Mouse (Mus musculus) adrenal gland, postnatal 4 days (tissue): ENCODE measurements around the gene Olfr91. TPM values are rescaled to one million over a fixed set of nuclear protein-coding genes. Genes with fewer than 3 reads are reported as not detected.
"Not testable (repeated sequence)": the region's sequence is repeated elsewhere in the genome, so short reads cannot be mapped to it uniquely, and the experiment has no call there.

ENCODE experiments used
- DNase-seq, 2 experiments: peaks; one replicate each; pipeline ENCODE4 v3.0.0; 2021 to 2022; ENCODE audit warnings: low spot score in 2 of 2, mixed read lengths in 2 of 2
- long read RNA-seq, 2 experiments: library from polyadenylated mRNA; stranded (forward); transcript quantifications; one replicate each; pipeline ENCODE4 v2.0.0; 2021
- total RNA-seq, 2 experiments: library from RNA; stranded (reverse); gene quantifications; 2 replicates each; pipeline ENCODE4 v1.2.3; 2021

The Olfr91 gene
- total RNA-seq: not detected
- long read RNA-seq, experiment 1: 0 reads
- long read RNA-seq, experiment 2: 0 reads

GRCm38 (mm10) chr17:37098178-37098577 is at the start of gene Olfr91:
TSS of gene Olfr91 (minus strand) at chr17:37098278.
- no peak for DNase-seq

GRCm38 (mm10) chr17:37131366-37131765 is 33.3 kb upstream of the Olfr91 start:
- not testable (repeated sequence) for DNase-seq

- no peak for DNase-seq
These were observed 21.9 kb upstream of the Olfr91 start, which contains the start of gene Olfr92 for GRCm38 (mm10) chr17:37119988-37120387. TSS of gene Olfr92 (minus strand) at chr17:37120088.

- no peak for DNase-seq
These were observed 4.8 kb downstream of the Olfr91 start for GRCm38 (mm10) chr17:37093289-37093688.

DNA sequence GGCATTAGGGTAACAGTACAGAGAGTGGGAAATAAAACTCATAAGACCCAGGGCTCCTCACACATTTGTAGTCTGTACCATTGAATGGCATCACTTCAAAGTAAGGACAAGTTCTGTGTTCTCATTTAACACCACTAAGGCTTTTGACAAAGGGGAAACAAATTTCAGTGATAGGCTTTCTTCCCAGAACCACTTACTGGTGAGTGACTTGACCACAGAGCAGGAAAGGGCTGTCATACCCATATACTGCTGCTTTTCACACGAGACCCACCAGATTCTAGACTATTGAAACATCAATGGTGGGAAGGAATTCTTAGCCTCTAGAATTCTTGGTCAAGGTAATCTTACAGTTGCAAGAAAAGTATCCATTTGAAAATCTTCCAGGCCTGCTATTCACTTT is 5.9 kb downstream of the Olfr91 start:
- DNase-seq: no peak

- DNase-seq: no peak
These were observed 9.7 kb downstream of the Olfr91 start, which contains the start of gene Olfr90 for GRCm38 (mm10) chr17:37088399-37088798. TSS of gene Olfr90 (minus strand) at chr17:37088499.

DNA sequence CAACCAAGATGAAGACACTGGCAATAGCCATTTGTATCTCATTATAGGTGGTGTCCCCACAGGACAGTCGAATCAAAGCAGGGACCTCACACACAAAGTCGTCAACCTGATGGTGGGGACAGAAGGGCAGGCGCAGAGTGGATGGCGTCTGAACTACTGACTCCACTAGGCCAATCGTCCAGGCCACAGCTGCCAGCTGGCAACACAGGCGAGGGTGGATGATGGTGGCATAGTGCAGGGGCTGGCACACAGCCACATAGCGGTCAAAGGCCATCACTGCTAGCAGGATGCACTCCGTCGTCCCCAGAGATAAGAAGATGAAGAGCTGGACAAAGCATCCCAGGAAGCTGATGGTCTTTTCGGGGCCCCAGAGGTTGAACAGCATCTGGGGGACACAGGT is 12.5 kb downstream of the Olfr91 start:
- DNase-seq: no peak

GRCm38 (mm10) chr17:37084632-37085031 is 13.4 kb downstream of the Olfr91 start:
- no peak for DNase-seq

DNA sequence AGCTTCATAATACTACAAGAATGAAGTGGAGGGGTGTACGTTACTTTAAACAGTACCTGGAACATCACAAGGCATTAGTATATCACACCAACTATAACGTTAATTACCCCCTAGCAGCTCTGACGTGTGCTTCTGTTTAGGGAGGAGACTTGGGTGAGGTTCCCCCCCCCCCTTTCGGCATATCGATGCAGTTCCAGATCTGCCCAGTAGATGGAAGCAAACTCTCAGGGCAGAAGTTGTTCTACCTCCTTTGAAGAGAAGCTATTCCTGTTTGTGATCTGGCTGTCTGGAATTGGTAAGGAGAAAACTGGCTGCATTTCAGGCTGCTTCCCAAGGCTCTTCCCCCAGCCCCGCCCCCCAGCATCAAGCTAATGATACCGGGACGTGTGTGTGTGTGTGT is 14.8 kb downstream of the Olfr91 start:
- peak in 1 of 2 experiments; percentile 22 for DNase-seq

DNA sequence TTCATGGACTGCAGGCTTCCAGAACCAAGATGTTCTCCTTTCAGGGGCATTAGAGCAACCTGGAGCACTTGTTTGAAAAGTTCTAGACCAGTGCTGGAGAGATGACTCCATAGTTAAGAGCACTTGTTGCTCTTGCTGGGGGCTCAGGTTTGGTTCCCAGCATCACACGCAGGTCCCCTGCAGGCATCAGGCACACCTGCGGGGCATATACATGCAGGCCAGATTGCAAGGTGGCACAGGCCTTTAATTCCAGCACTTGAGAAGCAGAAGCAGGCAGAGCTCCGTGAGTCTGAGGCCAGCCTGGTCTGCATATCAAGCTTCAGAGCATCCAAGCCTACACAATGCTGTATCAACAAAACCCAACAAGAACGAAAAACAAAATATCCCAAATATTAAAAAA is 16.4 kb downstream of the Olfr91 start:
- DNase-seq: no peak

DNA sequence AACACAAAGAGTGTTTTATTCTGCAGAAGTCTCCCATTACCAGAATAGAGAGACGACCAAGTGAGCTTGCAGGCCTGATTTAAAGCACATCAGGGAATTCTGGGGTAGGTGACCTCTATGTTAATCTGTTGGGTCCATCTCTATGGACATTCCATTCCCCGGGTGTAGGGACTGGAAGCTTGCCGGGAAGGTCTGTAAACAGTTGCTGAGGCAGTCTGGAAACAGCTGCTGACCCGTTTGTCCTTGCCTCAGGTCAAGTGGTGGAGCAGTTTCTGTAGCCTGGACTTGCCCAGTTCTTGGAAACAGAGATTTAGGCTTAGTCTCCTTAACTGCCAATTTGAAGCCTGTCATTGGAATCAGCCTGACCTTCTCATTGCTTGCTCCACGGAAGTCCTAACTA is 18.0 kb downstream of the Olfr91 start:
- DNase-seq: no peak

DNA sequence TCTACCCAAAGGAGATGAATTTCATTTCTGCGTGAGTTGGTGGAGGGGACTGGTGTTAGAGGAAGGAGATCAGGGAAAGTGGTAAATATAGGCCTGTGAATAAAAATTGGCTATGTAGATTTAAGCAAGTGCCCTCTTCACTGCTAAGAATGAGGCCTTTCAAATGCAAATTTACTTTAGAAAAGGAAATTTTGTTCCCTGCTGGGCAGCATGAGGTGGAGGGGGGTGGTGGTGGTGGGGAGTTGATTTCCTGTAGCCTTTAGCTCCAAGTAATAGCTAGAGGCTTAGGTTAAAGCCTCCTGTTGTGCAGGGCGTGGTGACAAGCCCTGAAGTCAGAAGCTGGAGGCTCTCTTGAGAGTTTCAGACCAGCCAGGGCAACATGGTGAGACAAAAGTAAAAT is 19.1 kb downstream of the Olfr91 start:
- no peak for DNase-seq

DNA sequence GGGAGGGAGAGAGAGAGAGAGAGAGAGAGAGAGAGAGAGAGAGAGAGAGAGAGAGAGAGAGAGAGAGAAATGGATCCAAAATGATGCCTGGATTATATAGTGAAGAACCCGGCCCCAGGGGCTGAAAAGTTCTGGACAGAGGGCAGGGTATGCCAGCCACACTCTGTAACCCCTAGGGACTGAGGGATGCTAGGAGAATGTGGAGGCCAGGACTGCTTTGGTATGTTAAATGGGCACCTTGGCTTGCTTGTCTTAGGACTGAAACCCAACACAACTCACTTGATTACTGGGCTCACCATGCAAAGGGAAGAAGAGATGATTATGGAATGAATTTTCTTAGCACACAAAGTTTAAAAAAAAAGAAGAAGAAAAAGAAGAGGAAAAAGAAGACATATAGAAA is 19.9 kb downstream of the Olfr91 start:
- no peak for DNase-seq

DNA sequence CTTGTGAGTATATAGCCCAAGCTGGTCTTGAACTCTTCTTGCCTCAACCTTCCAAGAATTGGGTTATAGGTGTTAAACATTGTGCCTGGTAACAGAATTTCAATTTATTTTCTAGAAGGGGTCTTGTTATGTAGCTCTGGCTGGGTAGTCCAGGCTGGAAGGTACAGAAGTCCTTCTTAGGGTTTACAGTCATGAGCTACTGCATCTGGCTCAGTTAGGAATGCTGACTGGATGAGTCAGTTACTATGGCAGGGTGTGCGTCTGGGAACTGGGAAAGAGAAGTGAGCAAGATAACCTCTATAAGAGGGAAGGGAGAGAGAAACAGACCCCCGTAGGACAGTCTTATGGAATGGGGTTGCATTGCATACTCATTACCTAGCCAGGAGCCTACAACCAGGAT is 22.3 kb downstream of the Olfr91 start:
- DNase-seq: no peak

- no peak for DNase-seq
These were observed 22.9 kb downstream of the Olfr91 start for GRCm38 (mm10) chr17:37075181-37075580.

GRCm38 (mm10) chr17:37072730-37073276 is 25.3 kb downstream of the Olfr91 start:
- DNase-seq: no peak

- no peak for DNase-seq
These were observed 25.9 kb downstream of the Olfr91 start for GRCm38 (mm10) chr17:37072080-37072729.

GRCm38 (mm10) chr17:37070121-37070520 is 28.0 kb downstream of the Olfr91 start:
- no peak for DNase-seq

DNA sequence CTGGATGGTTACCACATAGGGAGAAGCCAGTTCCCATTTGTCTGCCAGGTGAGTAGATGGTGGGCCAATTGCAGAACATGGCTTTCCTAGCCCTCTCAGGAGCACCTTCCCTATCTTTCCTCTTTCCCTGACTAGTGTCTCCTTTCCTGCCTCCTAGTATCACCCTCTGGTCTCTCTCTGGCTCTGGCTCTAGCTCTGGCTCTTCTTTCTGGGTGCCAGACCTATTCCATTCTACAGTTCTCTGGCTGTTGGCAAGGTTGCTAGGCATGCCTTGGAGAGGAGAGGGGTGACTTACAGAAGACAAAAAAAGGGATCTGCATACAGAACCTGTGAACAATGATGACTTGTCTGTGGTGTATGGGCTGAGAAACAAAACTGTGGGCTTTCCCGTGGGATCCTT is 30.2 kb downstream of the Olfr91 start:
- DNase-seq: no peak

DNA sequence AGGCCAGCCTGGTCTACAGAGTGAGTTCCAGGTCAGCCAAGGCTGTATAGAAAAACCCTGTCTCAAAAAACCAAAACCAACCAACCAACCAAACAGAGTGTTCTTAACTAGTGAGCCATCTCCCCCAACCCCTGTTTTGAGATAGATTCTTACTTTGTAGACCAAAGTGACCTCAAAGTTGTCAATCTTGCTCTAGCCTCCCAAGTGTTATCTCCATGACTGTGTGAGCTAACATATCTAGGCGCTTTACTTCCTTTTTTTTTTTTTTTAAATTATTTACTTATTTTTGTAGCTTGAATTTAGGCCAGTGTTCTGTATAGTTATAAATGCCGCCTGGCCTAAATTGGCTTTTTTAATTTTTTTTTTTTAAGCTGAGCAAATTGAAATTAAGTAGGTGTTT is 32.1 kb downstream of the Olfr91 start:
- no peak for DNase-seq

DNA sequence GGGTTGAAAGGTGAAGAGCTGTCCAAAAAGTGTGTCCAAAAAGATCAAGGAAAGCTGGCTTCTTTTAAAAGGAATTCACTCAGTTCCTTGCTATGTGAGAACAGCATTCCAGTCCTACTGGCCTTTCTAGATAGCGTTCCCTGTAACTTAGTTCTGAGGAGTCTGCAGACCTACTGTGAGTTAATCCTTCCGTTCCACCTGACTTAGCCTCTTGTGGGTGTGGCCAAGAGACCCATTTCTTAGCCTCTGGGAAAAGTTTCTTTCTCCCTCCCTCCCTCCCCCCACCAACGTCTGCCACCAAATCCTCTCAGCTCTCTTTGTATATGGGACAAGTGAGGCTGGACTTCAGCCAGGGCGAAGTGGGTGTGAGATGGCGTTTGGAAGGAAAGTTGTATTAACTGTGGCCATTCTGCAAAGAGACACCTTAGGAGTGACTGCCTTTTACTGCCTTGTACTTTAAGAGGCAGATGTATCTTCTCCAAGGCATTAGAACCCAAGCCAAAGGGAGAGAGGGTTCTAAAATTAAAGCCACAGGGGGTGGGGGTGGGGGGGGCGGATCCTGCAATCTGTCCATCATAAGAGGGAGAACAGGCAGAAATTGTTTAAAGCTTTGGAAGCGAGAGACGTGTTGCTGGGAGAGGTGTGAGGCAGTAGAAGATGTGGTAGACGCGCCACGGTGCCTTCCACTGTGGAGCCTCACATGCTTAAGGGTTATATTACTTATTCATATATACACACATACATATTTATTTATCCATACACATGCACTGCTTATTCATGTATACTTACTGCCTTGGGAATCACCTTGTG is 34.2 kb downstream of the Olfr91 start:
- DNase-seq: no peak

DNA sequence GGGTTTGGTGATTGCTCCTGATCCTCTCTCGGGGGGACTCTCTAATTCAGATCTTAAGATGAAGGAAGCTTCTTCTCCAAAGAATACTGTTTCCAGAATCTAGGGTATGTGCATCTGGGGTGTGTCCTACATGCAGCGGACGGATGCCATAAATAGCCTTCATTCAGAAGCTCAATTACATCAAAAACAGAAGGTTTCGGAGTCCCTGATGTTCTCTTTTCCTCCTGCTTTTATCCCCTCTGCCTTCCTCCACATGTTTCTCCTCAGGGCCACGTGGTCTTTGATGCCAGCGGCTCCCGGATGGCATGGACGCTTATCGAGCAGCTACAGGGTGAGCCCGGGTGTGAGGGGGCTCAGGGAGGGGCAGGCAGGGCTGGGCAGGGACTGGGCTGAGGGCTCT is 35.0 kb downstream of the Olfr91 start:
- no peak for DNase-seq
